Mouse (Mus musculus) thymus, adult 18-20 months (tissue): ENCODE results near the gene Tmem54.
A peak's percentile ranks its signal among the peaks of the same experiment; 100 is the strongest.

ENCODE experiments used
- DNase-seq, 2 experiments: peaks; one replicate each; pipeline ENCODE4 v3.0.0; 2022; ENCODE audit warnings: mixed read lengths in 2 of 2

Tmem54 gene

DNA sequence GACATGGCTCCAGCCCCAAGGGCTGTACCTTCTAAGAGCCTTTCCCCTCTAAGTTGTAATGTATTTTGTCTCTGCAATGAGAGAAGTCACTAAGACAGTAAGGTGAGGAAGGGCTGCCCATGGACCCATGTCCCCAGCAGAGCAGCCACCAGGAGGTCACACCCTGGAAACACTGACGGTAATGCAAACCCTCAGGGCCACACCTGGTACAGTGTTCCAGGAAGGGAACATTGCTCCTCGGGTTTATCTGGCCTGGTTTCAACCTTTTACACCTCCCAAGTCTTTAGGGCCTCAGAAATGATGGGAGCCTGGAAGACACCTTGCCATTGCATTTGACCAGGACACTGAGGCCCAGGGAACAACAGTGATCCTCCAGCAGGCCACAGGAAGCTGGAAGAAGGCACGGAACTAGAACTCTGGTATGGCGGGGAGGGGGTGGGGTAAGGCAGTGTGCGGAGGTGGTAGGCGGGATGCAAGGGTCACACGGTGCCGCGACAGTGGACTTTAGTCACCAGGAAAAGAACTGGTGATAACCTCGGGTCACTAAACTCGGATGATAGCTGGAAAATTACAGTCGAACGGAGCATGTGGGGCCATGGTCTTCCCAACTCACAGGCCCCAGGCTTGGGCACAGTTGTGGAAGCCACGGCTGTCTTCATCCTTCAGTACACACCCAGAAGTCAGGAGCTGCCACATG, 3.1 kb upstream of the Tmem54 start:
- DNase-seq = no peak

DNA sequence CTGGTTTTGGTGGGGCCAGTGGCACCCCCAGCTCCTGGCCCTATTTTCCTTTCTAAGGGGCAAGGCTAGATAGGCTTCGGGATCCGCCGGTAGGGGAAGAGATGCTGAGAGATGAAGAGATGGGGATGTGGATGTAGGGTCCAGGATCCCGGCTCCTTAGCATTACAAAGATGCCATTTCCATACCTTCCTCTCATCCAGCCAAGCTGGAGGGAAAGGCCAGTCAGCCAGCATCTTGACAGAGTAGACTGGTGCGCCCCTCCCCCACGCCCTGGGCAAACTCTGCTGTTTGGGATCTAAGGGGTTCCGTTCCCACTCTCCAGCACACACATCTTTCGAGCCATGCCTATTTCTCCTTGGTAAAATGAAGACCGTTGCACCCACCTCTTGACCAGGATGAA, 725 bp downstream of the Tmem54 start:
- DNase-seq = no peak

DNA sequence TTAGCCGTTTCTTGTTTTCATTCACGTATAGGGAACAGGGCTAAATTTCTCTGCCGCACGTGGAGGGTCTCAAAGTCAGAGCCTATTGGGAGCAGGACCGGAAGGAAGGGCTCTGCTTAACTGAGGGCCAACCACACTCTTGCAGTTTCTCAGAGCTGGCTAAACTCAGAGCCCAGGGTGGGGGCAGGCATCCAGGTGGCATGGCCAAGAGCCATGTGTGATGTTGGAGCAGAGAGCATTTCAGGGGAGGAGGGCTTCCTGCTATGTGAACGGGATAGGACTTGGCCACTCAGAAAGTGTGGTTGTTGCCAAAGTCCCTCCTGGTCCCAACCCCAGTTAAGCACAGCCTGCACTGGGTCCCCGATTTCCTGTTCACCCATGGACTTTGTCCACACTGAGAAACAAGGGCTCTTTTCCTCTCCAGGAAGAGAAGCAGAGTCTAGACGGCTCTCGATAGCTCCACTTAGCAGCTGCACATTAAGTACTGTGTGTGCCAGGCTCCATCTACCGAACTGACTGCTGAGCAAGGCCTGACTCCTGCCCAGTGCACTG, 2.1 kb downstream of the Tmem54 start:
- no peak for DNase-seq

DNA sequence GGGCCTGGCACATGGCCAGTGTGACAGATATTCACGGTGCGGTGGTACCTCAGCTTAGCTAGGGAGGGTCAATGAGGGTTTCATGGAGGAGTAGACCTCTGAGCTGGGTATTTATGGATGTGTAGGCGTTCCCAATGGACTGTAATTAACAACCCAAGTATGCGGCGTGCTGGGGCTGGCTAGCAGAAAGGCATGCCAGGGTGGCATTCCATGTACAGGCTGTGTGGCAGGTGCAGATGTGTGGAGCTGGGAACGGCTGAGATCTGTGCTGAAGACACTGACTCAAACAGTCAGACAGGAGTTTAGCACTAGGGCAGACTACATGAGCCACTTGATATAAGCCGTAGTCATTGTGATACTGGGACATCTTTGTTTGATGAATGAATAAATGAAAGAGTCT, 3.3 kb downstream of the Tmem54 start:
- no peak for DNase-seq

DNA sequence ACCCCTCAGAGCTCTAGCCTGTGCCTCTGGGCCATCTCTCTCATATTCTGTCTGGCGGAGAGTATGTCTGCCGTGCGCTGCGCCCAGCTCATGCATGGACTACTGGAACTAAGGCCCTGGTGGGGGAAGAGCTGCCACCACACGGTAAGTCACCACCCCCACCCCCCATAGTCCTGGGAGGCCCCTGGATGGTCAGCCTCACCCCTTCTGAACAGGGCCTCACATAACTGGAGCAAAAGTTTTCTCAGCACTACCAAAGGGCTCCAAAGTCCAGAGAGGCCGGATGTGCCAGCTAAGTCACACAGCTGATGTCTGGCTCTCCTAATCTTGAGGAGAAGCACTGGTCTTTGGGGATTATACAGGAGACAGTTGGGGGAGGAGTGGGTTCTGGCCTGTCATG, 5.5 kb downstream of the Tmem54 start:
- no peak for DNase-seq

DNA sequence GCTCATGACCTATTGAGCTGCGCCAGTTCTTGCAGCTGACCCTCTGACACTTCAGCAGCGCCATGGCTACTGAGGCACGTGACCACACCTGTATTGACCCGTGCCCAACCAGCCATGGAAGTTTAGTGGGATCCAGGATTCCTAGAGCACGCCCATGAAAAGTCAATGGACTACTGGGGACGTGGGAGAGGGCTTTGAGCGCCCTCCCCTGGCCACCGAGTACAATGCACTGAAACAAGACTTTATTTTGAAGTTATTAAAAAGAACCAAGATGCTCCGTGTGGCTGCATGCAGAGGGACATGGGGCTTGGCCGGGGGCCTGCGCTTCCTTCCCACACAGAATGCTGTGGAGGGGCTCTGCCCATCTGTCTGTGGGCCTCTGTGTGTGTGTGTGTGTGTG, 6.0 kb downstream of the Tmem54 start:
- DNase-seq = no peak

DNA sequence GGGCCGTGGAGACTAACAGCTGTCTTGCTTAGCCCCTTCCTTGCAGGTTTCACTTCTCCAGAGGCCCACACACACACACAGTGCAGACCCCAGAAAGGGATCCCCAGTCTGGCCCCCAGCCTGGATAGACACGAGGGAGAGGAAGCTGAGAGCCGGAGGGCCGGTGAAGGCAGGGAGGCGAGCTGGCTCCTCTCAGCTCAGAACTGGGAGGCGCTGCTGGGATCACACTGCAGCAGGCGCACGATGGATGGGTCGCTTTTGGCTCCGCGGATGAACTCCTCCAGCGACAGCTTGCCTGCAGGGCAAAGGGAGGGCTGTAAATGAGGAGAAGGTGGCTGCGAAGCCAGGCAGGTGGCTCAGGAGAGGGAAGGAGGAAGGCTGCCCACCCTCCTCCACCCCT, 6.9 kb downstream of the Tmem54 start:
- no peak for DNase-seq

DNA sequence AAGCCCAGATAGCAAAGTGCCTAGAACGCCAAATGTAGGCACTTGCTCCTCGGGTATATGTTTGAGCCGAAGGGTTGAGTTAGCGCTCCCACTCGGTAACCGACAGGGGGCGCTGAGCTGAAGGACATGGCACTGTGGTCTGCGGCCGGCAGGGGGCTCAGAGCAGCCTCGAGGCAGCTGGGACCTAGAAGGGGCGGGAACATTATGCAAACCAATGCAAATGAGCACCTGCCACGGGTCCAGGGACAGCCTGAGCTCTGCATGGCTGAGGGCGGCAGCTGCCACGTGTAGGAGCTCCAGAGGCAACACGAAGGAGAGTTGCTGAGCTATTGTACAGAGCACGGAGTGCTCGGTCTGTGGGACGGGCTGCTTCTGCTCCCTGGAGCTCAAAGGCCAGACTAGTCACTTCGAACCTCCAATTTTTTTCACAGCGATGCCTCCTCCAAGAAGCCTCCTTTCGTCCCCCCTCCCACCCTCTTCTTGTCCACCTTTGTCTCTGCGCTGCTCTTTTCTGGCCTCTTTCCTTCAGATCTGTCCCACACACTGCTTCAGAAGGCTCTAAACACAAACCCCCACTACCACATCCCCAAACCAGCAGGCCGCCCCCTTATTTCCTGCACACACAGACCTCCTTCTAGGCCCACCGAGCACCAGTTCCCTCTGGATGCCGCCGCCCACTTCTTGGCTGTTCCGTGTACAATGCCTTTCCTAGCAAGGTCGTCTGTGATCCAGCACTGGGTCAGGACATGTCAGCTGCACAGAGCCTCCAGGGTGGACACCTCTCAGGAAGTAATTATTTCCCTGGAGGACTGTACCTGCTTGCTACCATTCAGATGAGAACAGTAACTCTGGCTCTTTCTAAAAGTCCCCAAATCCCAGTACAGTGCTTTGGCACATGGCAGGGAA, 8.0 kb downstream of the Tmem54 start:
- peak in 1 of 2 experiments; percentile 29 for DNase-seq

DNA sequence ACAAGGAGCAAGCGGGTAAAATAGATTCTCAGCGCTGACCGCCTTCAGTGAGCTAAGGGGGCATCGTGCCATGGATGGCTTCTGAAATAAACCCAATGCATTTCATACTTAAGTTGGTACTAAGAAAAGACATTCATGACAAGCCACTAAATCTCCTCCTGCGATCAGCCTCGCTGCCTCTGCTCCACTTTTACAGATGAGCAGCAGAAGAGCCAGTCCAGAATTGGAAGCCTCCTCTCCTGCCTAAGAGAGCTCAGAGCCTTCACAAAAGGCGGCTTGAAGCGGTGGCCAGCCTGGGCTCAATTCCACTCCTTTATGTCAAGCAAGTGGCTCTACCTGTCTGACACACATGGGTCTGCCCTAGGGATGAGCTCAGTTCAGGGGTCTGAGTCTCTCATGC, 11.4 kb downstream of the Tmem54 start:
- no peak for DNase-seq

DNA sequence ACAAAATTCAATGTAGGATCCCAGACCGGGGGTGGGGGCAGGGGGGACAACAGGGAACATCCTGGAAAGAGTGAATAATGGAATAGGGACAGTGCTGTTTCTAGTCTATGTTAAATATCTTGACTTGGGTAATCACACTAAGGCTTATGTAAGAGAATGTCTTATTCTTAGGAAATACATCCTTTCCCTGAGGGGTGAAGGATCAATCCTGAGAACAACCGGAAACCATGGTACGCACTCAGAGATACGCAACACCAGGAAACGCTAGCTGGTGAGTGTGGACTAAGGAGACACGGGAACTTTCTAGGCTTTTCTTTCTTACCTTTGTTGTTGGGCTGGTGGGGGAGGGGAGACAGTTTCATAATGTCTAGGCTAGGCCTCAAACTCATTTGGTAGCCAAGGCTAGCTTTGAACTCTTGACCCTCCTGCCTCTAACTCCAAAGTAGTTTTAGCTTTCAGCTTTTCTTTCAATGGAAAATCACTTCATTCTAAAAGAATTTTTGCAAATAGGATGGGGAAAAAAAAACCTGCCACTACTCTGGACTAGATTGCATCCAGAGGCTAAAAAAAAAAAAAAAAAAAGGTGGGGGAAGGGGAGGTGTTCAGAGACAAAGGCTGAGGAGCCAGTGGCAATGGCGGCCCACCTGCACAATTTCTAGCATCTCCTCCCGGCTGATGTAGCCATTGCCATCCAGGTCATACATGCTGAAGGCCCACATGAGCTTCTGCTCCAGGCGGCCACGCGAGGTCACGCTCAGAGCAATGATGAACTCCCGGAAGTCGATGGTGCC, 12.6 kb downstream of the Tmem54 start:
- DNase-seq = no peak

DNA sequence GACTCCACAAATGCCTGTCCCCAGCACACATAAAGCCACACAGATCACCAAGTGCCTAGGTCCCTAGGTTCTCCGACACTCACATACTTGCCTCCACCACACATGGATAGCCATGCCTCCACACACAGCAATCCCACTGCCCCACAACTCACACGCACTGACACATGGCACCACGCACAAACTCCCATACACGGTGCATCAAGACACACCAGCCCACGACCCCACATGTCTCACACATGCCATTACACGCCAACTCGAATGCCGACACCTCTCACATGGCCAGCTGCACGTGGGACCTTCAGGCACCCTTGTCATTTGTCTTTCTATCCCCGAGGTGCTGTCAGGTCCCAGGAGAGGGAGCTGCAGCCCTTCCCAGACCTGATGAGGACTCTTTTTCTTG, 14.4 kb downstream of the Tmem54 start:
- no peak for DNase-seq

DNA sequence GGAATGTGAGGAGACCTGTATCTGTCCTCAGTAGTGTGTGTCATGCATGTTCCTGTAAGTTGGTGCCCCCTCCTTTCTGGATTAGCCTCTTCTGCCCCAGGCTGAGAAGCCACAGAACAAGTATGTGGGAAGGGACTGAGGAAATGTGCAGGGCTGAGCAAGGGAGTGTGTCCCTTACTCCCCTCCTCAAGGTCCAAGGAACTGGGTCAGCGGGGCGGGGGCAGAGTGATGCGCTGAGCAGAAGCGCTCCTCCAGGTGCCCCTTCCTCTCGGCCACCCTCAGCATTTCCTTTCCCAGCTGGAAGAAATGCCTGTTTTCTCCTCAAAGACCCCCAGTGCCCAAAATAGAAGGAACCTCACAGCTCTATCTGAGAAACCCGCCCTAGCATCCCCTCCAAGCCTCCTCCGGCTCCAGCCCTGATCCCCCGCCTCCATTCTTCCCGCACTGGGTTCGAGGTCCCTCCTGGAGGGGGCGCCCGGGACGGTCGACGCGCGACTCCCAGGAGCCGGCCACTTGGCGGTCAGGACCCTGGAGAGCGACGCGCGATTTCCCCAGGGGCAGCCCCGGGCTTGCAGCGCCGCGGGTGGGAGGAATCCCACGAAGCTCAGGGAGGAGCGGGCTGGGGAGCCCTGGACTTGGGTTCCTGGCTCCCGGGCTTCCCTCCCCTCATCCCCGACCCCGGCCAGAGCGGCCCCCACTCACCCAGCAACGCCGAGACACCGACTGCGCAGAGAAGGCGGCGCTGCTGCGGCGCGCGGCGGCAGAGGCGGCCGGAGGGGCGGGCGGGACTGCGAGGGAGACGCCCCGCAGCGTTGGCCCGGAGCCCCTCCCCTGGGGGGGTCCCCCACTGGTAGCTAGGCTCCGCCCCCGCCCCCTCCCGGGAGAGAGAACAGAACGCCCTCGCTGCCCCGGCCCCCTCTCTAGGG, 15.4 kb downstream of the Tmem54 start:
- peak; percentile 30 to 31 for DNase-seq

DNA sequence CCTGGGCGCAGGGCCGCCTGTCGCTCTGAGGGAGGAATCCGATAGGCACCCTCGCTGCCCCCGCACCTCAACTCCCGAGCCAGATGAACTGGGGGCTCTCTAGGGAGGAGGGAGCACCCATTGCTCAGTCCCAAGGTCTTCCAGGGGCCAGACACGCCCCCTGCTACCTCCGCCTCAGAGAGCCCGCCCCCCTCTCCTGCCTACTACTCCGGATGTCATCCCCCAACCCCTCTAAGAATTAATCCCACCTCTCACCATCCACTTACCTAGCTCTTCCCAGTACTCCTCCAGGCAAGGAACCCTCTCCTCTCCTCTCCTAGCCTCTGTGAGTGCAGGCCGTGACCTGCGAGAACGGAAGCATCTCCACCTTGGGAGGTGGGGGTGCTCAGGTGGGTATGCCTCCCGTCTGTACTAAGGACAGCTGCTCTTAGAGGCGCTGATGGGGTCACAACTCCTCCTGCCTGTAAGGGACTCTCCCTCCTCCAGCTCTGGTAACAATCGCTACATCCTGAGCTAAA, 16.3 kb downstream of the Tmem54 start, which contains the start of gene Hpca:
Gene Hpca, minus strand, starts transcription at position 468 of the 518 bp plus-strand sequence.
- no peak for DNase-seq

DNA sequence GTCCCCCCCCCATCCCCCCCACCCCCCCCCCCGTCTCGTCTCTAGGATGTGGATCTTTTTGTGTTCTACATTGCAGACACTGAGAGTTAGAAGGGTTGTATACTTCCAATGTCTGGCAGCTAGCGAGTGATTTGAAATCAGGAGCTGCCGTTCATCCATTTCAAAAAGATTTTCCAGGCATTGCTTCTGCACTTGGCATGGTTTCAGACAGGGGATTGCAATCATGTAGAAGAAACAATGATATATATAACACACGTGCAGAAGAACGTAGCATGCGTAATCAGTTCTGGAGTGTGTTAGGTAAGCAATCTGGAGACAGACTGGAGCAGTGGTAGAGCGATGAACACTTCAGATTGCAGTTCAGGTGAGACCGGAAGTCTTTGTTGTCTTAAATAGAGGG, 16.8 kb downstream of the Tmem54 start:
- DNase-seq = no peak

DNA sequence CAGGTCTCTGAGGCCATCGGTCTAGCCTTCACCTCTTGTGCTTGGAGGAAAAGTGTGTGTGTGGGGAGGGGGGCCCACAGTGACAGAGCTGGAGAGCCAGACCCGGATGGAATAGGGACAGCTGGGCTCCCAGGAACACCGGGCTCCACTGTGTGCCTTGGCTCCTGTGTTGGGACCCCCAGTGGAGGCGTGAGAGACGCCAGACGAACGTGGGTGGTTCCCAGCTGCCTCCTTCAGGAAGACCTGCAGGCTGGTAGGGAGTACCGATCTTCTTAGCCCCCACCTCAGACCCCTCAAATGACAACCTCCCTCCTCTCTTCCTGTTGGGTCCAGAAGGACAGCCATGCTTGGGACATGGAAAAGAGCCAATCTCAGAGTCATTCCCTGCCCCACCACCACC, 17.4 kb downstream of the Tmem54 start:
- DNase-seq = no peak

DNA sequence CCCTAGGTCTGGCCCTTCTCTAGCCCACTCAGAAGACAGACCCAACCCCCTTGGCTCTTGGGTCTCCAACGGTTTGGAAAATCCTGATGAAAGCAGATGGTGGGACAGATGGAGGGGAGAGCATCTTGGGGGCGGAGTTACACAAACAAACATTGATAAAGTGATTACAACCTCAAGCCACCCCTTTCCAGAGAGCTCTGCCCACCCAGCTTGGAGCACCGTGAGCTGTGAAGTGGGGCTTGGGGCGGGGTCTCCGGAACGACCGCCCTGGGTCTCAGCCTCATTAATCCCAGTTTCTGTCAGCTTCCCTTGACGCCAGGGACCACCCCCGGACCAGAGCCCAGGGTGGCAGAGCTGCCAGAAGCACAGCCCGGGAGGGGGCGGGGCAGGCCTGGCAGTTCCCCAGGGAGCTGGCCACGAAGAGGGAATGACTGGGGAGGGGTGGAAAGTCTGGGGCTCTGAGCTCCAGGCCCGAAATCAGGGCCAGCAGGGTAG, 19.4 kb downstream of the Tmem54 start:
- no peak for DNase-seq

DNA sequence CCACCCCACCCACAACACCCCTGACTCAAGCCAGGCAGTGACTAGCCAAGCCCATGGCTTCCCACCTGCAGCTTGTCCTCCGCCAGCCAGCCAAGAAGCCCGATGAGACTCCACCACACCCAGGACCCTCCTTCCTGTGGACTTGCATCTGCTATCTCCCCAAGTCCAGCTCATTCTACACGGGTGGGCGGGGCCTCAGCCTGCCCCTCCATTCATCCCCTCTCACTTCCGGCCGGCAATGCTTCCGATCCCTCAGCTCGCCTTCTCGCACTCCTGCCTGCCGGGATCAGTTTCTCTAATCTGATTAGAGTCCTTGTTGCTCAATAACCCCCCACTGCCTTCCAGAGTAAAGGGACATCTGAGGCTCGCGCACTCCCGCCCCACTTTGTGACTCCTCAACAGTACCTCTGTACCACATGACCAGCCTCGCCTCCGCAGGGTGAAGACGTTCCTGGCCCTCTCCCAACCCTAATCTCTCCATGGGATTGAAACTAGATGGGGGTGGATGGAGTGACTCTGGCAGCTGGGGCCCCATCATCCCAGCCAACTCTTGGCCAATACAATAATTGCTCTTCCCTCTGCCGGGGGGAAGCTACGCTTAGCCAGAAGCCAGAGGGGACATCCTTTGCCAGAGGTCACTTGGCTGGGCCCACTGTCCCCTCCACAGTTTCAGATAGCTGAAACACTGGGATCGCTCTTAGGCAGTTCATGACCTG, 20.5 kb downstream of the Tmem54 start:
- DNase-seq = no peak

DNA sequence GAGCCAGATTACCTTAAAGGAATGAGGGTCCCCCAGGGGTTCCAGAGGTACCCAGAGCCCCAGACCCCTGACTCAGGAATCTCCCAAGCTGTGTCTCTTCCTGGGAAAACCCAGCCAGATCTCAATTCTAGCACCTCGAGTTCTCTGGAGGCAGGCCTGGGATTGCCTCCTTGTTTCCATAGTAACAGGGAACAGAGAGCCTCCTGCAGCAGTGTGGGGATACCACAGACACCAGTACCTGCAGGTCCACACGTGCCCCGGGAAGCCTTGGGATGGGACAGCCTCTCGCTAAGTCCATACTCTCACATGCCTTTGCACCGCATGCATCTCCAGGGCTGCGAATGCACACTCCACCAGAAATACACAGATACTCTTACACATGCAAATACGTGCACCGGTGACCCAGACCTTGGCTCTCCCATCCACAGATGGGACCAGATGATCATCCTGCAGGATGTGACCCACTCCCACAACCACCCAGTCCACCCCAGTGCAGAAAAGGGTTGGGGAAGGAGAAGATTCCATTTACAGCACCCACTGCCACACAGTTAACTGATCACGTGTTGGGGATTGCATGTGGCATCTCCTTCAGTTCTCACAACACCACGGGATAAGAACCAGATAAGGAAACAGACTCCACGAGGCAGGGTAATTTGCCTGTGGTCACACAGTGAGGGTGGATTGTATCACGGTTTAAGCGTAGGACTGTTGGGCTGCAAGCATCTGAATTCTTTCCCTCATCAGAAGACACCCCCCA, 23.4 kb downstream of the Tmem54 start:
- no peak for DNase-seq

DNA sequence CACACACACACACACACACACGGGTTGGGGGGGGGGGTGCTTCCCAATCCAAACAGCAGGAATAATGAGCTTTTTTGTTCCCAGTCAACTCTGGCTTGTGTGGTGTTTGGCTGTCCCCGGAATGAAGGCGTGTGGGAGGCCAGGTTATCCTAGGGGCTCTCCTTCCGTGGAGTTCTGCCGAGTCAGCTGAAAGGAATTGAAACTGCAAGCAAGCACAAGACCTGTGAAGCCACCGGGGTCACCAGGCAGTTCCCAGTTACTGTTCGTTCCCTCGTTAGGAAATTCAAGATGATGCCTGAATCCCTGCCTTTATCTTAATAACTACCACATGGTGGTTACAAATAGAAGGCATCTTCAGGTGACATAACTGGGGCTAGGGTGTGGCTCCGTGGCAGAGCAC, 24.0 kb downstream of the Tmem54 start:
- no peak for DNase-seq

DNA sequence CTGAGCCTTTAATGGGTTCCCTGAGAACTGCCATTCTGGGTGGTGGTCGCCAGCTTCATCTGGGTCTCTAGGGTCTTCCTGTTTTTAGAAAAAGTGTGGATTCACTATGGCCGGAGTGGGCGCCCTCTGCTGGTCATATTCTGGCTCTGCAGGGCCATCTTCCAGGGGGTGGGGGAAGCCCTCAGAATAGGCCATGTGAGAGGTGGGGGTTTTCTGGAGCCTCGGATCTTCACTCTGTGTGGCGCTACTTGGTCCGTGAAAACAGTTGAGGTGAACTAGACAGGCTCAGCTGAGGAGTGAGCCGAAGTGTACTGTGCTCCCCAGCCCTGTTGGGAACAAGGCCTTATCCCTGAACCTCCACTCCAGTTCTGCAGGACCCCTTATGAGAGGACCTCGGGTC, 24.8 kb downstream of the Tmem54 start:
- DNase-seq = peak in 1 of 2 experiments; percentile 23
